Mouse (Mus musculus) liver, embryonic 14.5 days (tissue): ENCODE data around the gene Tspan11.

Source experiments
- CTCF ChIP-seq: IDR thresholded peaks from 2 replicates; pipeline ENCODE4 v1.5.1; 2016; ENCODE audit warnings: antibody characterized with exemption, low read depth, control low read depth
- EP300 ChIP-seq: IDR thresholded peaks from 2 replicates; pipeline ENCODE4 v1.6.1; 2016; ENCODE audit warnings: antibody characterized with exemption, low read depth

DNA sequence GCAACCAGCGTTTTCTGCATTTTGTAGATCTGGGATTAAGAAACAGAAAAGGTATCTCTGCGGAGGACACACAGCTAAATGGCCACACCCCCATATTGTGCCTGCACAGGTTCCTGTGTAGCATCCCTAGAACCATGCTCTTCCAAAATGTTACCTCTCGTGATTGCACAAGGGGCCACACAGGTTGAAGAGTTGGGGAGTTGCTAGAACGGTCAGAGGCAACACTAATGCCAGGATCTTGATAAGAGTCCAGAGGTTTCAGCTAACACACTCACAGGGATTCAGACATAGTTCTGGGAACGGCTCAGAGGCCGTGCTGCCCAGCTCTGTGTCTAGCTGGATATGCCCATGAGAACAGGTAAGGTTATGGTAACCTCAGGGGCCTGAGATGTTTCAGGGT is 37.9 kb upstream of the Tspan11 start:
- no peak for TF ChIP-seq CTCF
- TF ChIP-seq EP300, result no peak
